Mouse (Mus musculus): ENCODE data around the gene Snd1.

Gene Snd1

GRCm38 (mm10) chr6:28706976-28707592 lies 232.1 kb downstream of the Snd1 start:
- DNase-seq (ENCODE audit: low spot score), result no peak

GRCm38 (mm10) chr6:28710035-28710434 lies 235.1 kb downstream of the Snd1 start:
- DNase-seq (ENCODE audit: low spot score), result no peak

- DNase-seq (ENCODE audit: low spot score), result no peak
Measured at GRCm38 (mm10) chr6:28717203-28717844, 242.4 kb downstream of the Snd1 start.

DNA sequence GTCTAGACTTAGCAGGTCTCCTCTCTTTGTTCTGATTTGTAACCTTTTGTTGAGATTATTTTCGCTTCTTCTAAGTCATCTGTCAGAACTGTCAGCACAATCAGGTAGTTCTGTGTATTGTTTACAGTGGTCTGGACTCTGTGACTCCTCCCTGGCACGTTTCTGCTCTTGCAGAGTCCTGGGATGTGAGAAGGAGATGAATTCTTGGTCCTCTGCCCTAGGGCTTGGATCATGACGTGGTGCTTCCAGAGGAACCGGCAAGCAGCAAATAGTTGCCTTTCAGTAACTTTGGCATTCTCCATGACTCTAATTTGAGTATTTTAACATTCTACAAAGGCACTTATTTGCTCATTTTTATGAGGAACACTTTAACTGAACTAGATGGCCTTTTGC lies 242.9 kb downstream of the Snd1 start:
- DNase-seq (ENCODE audit: low spot score), result no peak

DNA sequence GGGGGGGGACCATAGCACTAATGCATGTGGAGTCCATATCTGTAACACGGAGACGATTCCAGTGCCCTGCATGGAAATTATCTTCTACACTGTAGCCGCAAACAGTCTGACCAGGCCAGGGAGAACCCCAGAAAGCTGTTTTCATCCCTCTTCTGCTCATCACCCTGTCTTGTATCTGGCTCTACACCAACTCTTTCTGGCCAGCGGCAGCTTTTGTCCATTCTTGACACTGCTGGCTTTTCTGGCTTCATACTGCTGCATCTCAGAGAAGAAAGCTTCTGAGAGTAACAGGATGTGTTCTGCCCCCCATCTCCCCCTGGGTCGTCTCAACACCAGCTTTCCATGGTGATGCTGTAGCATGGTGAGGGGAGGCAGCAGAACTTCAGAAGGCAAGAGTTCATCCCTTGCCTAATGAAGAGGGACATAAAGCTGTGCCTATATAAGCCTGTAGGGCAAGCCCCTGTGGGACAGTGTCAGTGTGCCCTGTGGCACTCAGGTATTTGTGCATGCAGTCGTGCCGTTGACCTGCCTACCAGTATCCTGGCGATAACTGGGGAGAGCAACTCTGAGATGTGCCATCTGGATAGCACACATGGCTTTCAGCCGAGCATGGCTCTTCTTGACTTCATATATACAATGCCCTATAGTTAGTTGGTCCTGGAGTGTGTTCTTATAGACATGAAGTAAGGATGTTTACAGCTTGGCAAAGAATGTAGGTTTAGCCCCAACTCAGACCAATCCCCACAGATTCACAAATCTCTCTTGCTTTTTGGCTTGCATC lies 245.6 kb downstream of the Snd1 start:
- no peak for DNase-seq (ENCODE audit: low spot score)

DNA sequence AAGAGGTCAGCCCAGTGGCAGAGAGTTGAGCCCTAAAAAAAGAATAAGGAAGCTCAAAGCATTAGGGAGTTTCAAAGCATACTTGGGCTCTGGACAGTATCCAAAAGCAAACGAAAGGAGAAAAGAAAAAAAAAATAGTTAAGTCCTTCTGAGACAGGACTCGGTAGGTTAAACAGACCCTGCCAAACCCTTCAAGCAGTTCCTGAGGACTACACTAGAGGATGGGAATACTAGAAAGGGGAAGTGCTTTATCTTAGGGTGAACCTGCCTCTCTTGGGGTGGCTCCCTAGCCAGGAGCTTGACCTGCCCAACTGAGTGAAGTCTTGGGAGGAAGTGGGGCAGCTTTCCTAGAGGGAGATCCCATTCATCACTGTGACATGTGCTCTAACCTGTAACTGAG lies 248.1 kb downstream of the Snd1 start:
- no peak for DNase-seq (ENCODE audit: low spot score)

- no peak for DNase-seq (ENCODE audit: low spot score)
Measured at GRCm38 (mm10) chr6:28724776-28725175, 249.8 kb downstream of the Snd1 start.

GRCm38 (mm10) chr6:28729236-28729635 lies 254.3 kb downstream of the Snd1 start:
- no peak for DNase-seq (ENCODE audit: low spot score)

DNA sequence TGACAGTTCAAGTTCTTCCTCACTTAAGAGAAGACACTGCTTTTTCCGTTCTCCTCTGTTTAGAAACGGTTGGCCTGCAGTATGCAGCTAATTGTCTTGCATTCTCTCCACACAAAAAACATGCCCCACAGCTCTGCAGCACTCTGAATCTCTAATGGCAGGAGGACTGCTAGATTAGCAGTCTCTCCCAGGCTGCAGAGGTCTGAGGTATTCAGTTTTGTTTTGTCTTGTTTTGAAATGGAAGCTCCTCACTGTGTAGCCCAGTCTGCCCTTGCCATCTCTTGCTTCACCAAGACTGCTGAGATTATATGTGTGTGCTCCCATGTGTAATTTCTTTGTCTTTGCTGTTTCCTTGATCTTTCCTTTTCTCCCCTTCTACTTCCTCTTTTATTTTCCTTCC lies 254.7 kb downstream of the Snd1 start:
- no peak for DNase-seq (ENCODE audit: low spot score)

- no peak for DNase-seq (ENCODE audit: low spot score)
Measured at GRCm38 (mm10) chr6:28731246-28731645, 256.3 kb downstream of the Snd1 start.

GRCm38 (mm10) chr6:28733884-28734647 lies 259.1 kb downstream of the Snd1 start:
- no peak for DNase-seq (ENCODE audit: low spot score)

- no peak for DNase-seq (ENCODE audit: low spot score)
Measured at GRCm38 (mm10) chr6:28735116-28735515, 260.2 kb downstream of the Snd1 start.

- DNase-seq (ENCODE audit: low spot score), result no peak
Measured at GRCm38 (mm10) chr6:28736665-28737064, 261.7 kb downstream of the Snd1 start.

DNA sequence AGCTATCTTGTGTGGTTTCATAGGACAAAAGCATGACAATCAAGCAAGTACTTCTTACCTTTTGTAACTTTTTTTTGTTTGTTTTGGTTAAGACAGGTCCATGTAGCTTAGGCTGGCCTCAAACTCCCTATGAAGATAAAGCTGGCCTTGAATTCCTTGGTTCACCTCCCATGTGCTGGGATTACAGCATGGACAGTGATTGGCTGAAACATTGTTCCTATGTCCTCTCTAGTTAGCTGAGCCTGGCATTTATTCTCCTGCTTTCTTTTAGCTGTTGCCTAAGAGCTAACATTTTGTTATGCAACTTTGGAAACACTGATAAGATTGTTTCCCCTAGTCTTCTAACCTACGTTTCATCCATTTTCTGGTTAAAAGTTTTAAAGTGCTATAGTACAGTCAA lies 262.7 kb downstream of the Snd1 start:
- DNase-seq (ENCODE audit: low spot score), result no peak

DNA sequence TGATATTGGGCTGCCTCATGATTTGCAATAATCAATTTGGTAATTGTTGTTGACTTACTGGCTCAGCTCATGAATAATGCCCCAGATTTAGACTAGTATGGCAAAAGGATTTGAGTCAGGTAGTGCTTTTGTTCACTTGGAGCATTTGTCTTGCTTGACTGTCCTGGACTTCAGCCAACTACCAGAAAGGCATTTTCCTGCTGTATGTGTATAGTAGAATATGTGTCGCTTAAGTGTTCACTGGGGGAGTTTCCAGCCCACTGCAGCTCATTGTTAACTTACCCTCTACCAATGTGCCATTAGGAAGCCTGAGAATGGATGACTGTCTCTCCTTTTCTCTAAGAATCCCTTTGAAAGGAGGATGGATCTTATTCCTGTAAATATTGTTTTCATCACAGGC lies 268.6 kb downstream of the Snd1 start:
- no peak for DNase-seq (ENCODE audit: low spot score)

DNA sequence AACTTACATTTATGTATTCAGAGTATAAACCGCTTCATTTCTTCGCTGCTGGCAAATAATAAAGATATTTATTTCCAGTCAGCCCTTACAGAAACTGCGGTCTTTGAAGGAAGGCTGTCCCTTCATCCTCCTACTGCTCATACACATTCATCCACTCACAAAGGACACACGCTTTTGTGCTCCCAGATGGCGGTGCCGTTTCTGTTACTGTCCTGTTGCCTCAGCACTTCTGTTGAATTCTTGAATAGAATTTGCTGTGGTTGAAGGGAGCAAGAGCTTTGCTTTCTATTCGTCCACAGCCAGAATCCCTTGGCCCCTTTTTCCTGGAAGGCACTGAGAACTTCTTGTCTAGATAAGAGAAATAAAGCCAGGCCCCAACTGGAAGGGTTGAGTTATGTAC lies 270.9 kb downstream of the Snd1 start:
- no peak for DNase-seq (ENCODE audit: low spot score)

DNA sequence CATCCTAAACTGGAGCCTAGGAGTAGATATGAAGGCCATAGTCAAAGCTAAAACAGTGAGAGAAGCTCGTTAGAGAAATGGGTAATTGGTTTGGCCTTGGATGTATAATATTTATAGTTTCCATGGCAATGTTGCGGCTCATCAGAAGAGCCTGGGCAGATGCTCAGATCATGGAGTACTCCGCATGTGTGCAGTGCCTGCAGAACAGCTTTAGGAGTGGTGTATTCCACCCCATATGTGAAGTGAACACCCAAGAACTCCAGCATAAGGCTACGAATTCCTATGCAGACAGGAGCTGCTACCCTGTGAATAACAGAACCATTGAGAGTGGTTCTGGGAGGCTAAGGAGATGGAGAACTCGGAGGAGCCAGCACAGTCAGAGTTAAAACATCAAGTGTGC lies 272.1 kb downstream of the Snd1 start:
- DNase-seq (ENCODE audit: low spot score), result peak; percentile 42

DNA sequence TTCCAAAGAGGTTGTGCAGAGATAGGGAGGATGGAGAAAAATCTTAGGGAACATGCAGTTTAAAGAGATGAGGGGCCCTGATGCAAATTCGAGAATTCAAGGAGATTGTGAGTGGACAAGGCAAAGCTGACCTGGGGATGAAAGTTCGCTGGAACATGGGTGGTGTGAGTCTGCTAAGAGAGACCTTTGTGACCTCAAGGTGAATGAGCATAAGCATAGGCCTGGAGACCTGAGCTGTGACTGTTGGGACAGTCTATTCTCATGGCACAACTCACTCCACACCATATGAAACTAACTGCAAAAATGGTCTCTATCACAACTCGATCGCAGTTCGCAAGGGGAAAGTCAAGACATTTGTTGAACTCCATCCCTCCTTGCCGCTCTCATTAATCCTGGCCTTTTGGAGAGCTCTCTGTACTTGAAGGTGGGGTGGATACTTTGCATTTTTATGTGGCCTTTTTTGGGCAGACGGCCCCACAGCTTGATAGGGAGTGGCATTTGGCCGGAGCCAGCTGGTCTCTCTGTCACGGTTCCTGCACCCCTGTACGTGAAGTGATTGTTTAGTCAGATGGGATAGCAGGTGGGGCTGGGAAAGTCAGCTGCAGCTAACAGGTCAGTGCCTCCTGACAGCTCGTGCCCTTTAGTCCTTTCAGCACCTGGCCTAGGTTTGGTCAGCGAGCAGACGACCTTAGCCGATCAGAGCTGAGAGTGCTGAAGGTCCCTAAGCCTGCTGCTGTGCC lies 273.2 kb downstream of the Snd1 start:
- no peak for DNase-seq (ENCODE audit: low spot score)

GRCm38 (mm10) chr6:28749224-28749623 lies 274.3 kb downstream of the Snd1 start:
- DNase-seq (ENCODE audit: low spot score), result no peak

- DNase-seq (ENCODE audit: low spot score), result no peak
Measured at GRCm38 (mm10) chr6:28751186-28751585, 276.2 kb downstream of the Snd1 start.

GRCm38 (mm10) chr6:28753217-28753616 lies 278.3 kb downstream of the Snd1 start:
- peak; percentile 70 for DNase-seq (ENCODE audit: low spot score)

DNA sequence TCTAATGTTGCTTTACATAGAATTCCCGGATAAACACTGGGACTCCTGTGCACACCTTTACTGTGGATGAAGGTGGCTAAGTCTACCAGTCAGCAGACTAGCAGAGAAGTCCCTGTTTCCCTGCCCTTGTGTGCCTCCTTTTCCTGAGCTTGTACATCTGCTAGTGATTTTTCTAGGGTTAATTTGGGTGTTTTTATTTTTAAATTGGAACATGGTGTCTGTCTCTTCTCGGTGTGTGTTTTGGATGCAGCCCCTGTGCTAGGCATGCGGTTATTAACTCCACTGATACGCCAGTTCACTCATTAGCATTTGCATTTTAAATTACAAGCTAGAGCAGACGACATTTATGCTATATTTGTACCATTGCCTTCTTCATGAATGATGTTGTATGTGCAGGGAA lies 278.7 kb downstream of the Snd1 start:
- peak; percentile 41 for DNase-seq (ENCODE audit: low spot score)
